Mouse (Mus musculus): Measurements from ENCODE around the gene Podxl. TPM values are rescaled to one million over a fixed set of nuclear protein-coding genes. Genes with fewer than 3 reads are reported as not detected.

The Podxl gene
- polyA plus RNA-seq, 1 experiment from 2014 or later: 16.3 TPM

DNA sequence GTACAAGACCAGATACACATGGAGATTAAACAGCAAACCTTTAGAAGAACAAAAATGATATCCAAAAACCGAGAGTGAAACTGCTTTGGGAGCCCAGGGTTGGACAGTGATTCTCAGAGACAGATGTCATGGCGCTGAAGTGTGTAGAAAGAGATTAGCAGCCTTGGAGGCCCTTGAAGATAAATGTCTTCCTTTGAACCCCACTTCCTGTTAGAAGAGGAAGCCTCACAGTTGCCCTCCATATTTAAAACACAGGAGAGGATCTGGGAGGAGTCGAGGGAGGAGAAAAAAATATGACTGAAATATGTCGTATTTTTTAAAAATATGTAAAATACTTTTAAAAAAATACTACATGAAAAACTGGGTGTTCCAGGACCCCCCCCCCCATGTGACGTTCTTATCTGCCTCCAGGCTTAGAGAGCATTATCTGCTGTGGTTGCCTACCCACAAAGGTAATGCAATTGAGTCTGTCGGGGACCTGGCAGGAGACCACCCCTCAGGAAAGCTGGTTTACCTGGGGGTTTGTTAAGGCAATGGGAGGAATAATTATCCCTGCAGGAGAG lies 34.6 kb upstream of the Podxl start:
- H3K27me3 ChIP-seq (ENCODE audit: control insufficient read depth, insufficient read depth, low read length): no peaks in the 10 kb centered on the region
- peaks cover 24 to 26% of the 10 kb centered on the region in 2 experiments for H3K4me1 ChIP-seq (ENCODE audit: control insufficient read depth in 2 of 2, insufficient read depth in 2 of 2, low read length in 2 of 2)
- H3K9me3 ChIP-seq (ENCODE audit: control insufficient read depth, low read length): no peaks in the 10 kb centered on the region
- H3K36me3 ChIP-seq (ENCODE audit: control insufficient read depth, insufficient read depth, low read length): no peaks in the 10 kb centered on the region
- ATAC-seq (ENCODE audit: insufficient number of reproducible peaks, insufficient read depth, low FRiP score, low read depth): no peak
- H3K9ac ChIP-seq (ENCODE audit: low read length): no peak overlapping the region
- H3K27ac ChIP-seq (replicated peaks in 1 of 2; ENCODE audit: control insufficient read depth in 1 of 2, insufficient read depth in 1 of 2, low read depth in 2 of 2, low read length in 2 of 2): no peak overlapping the region
- WGBS: 61% methylated on average over 6 of the region's 6 CpGs
- no peak overlapping the region for H3K4me2 ChIP-seq (ENCODE audit: low read length)
- H3K4me3 ChIP-seq (ENCODE audit: control insufficient read depth in 1 of 2, insufficient read depth in 1 of 2, low read depth in 1 of 2, low read length in 2 of 2): no peak overlapping the region

DNA sequence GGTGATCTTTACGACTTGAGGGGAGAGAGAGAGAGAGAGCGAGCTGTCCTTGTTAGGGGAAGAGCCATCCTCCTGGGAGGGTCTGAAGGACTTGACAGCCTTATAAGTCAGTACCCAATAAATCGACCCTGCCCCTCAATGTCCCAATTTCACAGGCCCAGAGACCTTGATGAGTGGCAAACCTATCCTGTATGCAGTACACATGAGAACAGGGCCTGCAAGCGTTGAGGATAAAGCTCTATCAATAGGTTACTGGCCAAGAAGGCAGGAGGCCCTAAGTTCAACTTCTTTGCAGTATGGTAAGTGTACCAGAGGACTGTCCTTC lies 33.3 kb upstream of the Podxl start:
- peaks cover 30 to 31% of the 10 kb centered on the region in 2 experiments for H3K4me1 ChIP-seq (ENCODE audit: control insufficient read depth in 2 of 2, insufficient read depth in 2 of 2, low read length in 2 of 2)
- no peak overlapping the region for H3K9ac ChIP-seq (ENCODE audit: low read length)
- H3K9me3 ChIP-seq (ENCODE audit: control insufficient read depth, low read length): no peaks in the 10 kb centered on the region
- H3K36me3 ChIP-seq (ENCODE audit: control insufficient read depth, insufficient read depth, low read length): no peaks in the 10 kb centered on the region
- H3K4me3 ChIP-seq (ENCODE audit: control insufficient read depth in 1 of 2, insufficient read depth in 1 of 2, low read depth in 1 of 2, low read length in 2 of 2): no peak overlapping the region
- H3K4me2 ChIP-seq (ENCODE audit: low read length): no peak overlapping the region
- H3K27ac ChIP-seq (replicated peaks in 1 of 2; ENCODE audit: control insufficient read depth in 1 of 2, insufficient read depth in 1 of 2, low read depth in 2 of 2, low read length in 2 of 2): peak overlapping the region; percentile 60 to 72
- WGBS: 53% methylated on average over 4 of the region's 4 CpGs
- no peaks in the 10 kb centered on the region for H3K27me3 ChIP-seq (ENCODE audit: control insufficient read depth, insufficient read depth, low read length)
- ATAC-seq (ENCODE audit: insufficient number of reproducible peaks, insufficient read depth, low FRiP score, low read depth): no peak

DNA sequence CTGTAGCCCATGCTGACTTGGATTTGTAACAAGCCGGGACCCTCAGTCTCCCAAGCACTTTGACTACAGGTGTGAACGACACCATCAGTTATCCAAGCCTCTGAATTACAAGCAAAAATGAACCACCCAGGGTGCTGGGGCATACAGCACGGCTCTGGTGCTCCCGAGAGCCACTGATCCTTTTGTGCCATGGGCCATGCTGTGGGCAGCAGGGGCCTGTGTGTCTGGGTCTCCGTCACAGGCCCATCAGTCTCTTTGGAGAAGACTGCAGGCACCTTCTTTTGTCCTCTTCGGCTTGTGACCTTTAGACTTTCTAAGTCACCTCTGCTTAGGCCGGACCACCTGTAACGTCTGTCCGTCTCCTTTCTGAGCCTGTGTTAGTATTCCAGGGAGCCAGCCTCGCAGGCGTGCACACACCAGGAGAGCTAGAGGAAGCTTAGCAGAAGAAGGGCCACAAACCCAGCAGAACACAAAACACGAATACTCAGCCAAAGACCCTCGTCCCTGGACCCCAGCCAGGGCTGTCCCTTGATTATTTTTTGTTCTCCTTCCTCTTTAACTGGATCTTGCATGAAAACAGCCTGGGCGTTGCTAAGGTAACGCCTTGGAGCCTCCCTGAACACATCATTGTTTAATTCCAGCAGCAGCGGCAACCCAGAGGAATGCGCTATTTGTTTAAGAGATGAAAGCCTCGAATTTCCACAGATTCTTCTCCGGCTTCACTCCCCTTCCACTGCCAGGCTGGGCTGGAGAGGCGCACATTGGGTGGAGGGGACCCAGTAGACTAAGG lies 32.8 kb upstream of the Podxl start:
- Histone ChIP-seq H3K4me1 (ENCODE audit: control insufficient read depth in 2 of 2, insufficient read depth in 2 of 2, low read length in 2 of 2) (peaks cover 26 to 29% of the 10 kb centered on the region in 2 experiments), H3K4me3 (ENCODE audit: control insufficient read depth in 1 of 2, insufficient read depth in 1 of 2, low read depth in 1 of 2, low read length in 2 of 2) (no peak overlapping the region), H3K4me2 (ENCODE audit: low read length) (no peak overlapping the region), H3K27ac (replicated peaks in 1 of 2; ENCODE audit: control insufficient read depth in 1 of 2, insufficient read depth in 1 of 2, low read depth in 2 of 2, low read length in 2 of 2) (peak overlapping the region; percentile 60 to 72), H3K36me3 (ENCODE audit: control insufficient read depth, insufficient read depth, low read length) (no peaks in the 10 kb centered on the region), H3K27me3 (ENCODE audit: control insufficient read depth, insufficient read depth, low read length) (no peaks in the 10 kb centered on the region), H3K9me3 (ENCODE audit: control insufficient read depth, low read length) (no peaks in the 10 kb centered on the region), H3K9ac (ENCODE audit: low read length) (no peak overlapping the region)
- ATAC-seq (ENCODE audit: insufficient number of reproducible peaks, insufficient read depth, low FRiP score, low read depth): no peak
- WGBS: 52% methylated on average over 20 of the region's 20 CpGs

DNA sequence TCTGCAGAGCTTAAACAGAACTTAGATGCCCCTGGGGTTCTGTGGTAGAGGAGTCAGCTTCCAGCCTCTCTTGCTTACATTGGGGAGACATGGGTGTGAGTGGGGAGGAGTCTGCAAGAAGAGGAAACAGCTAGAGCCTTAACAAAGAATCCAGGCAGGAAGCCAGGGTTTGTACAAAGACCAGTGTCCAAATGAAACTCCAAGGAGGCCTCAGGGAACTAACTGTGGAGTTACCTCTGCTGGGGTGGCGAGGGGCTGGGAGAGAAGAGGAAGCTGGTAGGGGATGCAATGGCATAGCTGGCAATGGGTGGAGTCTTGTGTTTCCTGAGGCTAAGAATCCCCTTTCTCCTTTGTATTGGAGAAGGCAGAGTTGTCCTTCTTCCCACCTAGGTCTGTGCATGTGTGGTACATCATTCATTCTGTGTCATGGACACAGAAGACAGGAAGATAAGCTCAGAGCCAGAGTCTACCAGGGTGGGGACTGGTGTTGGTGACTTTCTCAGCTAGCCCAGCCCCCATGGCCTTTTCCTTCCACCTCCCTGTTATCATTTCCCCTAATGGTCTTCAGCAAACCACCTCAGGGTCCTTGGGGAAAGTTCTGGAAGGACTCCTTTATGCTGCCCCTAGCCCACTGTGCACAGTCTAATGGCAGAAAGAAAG lies 28.9 kb upstream of the Podxl start:
- Histone ChIP-seq H3K9ac (ENCODE audit: low read length) (no peak overlapping the region), H3K27ac (replicated peaks in 1 of 2; ENCODE audit: control insufficient read depth in 1 of 2, insufficient read depth in 1 of 2, low read depth in 2 of 2, low read length in 2 of 2) (peak overlapping the region; percentile 51 to 66), H3K4me3 (ENCODE audit: control insufficient read depth in 1 of 2, insufficient read depth in 1 of 2, low read depth in 1 of 2, low read length in 2 of 2) (no peak overlapping the region), H3K9me3 (ENCODE audit: control insufficient read depth, low read length) (no peaks in the 10 kb centered on the region), H3K27me3 (ENCODE audit: control insufficient read depth, insufficient read depth, low read length) (no peaks in the 10 kb centered on the region), H3K4me1 (ENCODE audit: control insufficient read depth in 2 of 2, insufficient read depth in 2 of 2, low read length in 2 of 2) (peaks cover 15 to 18% of the 10 kb centered on the region in 2 experiments), H3K36me3 (ENCODE audit: control insufficient read depth, insufficient read depth, low read length) (no peaks in the 10 kb centered on the region), H3K4me2 (ENCODE audit: low read length) (no peak overlapping the region)
- WGBS: 62% methylated on average over 1 of the region's 1 CpGs
- ATAC-seq (ENCODE audit: insufficient number of reproducible peaks, insufficient read depth, low FRiP score, low read depth): peak; percentile 22; the same call in 1 of the 2 replicates

DNA sequence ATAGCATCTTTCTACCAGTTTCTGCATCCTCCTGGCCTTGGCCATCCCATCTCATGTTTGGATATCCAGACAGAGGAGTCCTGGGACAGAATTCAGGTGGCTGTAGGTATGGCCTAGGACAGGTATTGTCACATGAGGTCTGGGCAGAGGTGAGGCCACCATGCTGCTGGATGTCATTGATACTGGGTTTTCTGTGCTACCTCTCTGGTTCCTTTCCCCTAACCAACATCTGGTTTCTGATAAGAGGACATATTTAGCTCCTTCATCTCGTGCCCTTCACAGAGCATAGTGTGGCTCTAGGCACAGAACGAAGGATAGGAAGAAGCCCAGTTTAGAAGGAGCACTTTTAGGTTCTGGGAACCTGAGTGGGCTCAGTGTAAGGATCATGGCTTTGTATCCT lies 28.3 kb upstream of the Podxl start:
- Histone ChIP-seq H3K9ac (ENCODE audit: low read length) (no peak overlapping the region), H3K36me3 (ENCODE audit: control insufficient read depth, insufficient read depth, low read length) (no peaks in the 10 kb centered on the region), H3K9me3 (ENCODE audit: control insufficient read depth, low read length) (no peaks in the 10 kb centered on the region), H3K4me2 (ENCODE audit: low read length) (no peak overlapping the region), H3K27me3 (ENCODE audit: control insufficient read depth, insufficient read depth, low read length) (no peaks in the 10 kb centered on the region), H3K4me3 (ENCODE audit: control insufficient read depth in 1 of 2, insufficient read depth in 1 of 2, low read depth in 1 of 2, low read length in 2 of 2) (no peak overlapping the region), H3K27ac (replicated peaks in 1 of 2; ENCODE audit: control insufficient read depth in 1 of 2, insufficient read depth in 1 of 2, low read depth in 2 of 2, low read length in 2 of 2) (no peak overlapping the region; a peak in 1 of 4 replicates), H3K4me1 (ENCODE audit: control insufficient read depth in 2 of 2, insufficient read depth in 2 of 2, low read length in 2 of 2) (peaks cover 19 to 21% of the 10 kb centered on the region in 2 experiments)
- ATAC-seq (ENCODE audit: insufficient number of reproducible peaks, insufficient read depth, low FRiP score, low read depth): no peak
- 18% methylated on average over 2 of the region's 2 CpGs for WGBS

DNA sequence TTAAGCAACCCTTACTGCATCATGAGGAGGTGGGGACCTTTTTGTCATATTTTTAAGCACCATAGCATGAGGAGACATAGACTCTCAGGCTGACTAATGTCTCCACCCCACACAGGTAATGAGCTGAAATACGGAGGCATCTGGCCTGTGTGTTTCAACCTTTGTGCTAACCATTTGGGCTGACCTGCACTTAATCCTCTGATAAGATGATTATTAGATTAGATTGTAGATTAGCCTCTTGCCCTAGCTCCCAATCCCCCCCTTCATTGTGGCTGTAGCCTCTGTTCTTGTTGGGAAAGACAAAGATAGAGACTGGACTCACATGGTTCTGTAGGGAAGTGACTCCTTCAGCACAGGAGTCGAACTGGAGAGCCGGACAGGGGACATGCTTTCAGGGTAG lies 27.9 kb upstream of the Podxl start:
- Histone ChIP-seq H3K27ac (replicated peaks in 1 of 2; ENCODE audit: control insufficient read depth in 1 of 2, insufficient read depth in 1 of 2, low read depth in 2 of 2, low read length in 2 of 2) (no peak overlapping the region), H3K4me3 (ENCODE audit: control insufficient read depth in 1 of 2, insufficient read depth in 1 of 2, low read depth in 1 of 2, low read length in 2 of 2) (no peak overlapping the region)

DNA sequence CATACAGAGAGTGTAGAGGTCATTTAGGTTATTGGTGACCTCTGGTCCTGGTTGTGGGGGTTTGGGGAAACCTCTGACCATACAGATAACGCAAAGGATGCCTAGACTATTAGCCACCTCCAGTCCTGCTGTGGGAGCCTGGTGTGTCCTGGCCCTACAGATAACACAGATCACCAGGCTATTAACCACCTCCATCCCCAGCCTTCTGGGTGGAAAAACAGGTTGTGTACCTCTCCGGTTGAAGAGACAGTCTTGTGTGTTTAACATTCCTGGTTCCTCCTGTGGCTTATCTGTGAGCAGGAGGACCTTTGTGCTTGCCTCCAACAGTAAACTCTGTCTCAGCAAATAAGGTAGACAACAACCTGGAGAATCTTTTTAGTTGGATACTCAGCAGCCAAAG lies 27.0 kb upstream of the Podxl start:
- H3K27ac ChIP-seq (replicated peaks in 1 of 2; ENCODE audit: control insufficient read depth in 1 of 2, insufficient read depth in 1 of 2, low read depth in 2 of 2, low read length in 2 of 2): no peak overlapping the region

More for the DNA sequence above, 27.9 kb upstream of the Podxl start:
- Histone ChIP-seq H3K4me1 (ENCODE audit: control insufficient read depth in 2 of 2, insufficient read depth in 2 of 2, low read length in 2 of 2) (peaks cover 16 to 19% of the 10 kb centered on the region in 2 experiments), H3K27me3 (ENCODE audit: control insufficient read depth, insufficient read depth, low read length) (no peaks in the 10 kb centered on the region), H3K9me3 (ENCODE audit: control insufficient read depth, low read length) (no peaks in the 10 kb centered on the region), H3K4me2 (ENCODE audit: low read length) (no peak overlapping the region), H3K36me3 (ENCODE audit: control insufficient read depth, insufficient read depth, low read length) (no peaks in the 10 kb centered on the region), H3K9ac (ENCODE audit: low read length) (no peak overlapping the region)
- WGBS: 86% methylated on average over 3 of the region's 3 CpGs
- ATAC-seq (ENCODE audit: insufficient number of reproducible peaks, insufficient read depth, low FRiP score, low read depth): no peak

More for the DNA sequence above, 27.0 kb upstream of the Podxl start:
- no peaks in the 10 kb centered on the region for H3K36me3 ChIP-seq (ENCODE audit: control insufficient read depth, insufficient read depth, low read length)
- H3K4me1 ChIP-seq (ENCODE audit: control insufficient read depth in 2 of 2, insufficient read depth in 2 of 2, low read length in 2 of 2): peaks cover 13 to 19% of the 10 kb centered on the region in 2 experiments
- no peak overlapping the region for H3K4me2 ChIP-seq (ENCODE audit: low read length)
- H3K4me3 ChIP-seq (ENCODE audit: control insufficient read depth in 1 of 2, insufficient read depth in 1 of 2, low read depth in 1 of 2, low read length in 2 of 2): no peak overlapping the region
- no peak for ATAC-seq (ENCODE audit: insufficient number of reproducible peaks, insufficient read depth, low FRiP score, low read depth)
- no peaks in the 10 kb centered on the region for H3K9me3 ChIP-seq (ENCODE audit: control insufficient read depth, low read length)
- no peak overlapping the region for H3K9ac ChIP-seq (ENCODE audit: low read length)
- no peaks in the 10 kb centered on the region for H3K27me3 ChIP-seq (ENCODE audit: control insufficient read depth, insufficient read depth, low read length)
- 70% methylated on average over 2 of the region's 2 CpGs for WGBS

All from heart, embryonic 14.5 days (tissue).